Mouse (Mus musculus) forebrain, embryonic 16.5 days (tissue): ENCODE results near the gene Lyzl4. TPM values are rescaled to one million over a fixed set of nuclear protein-coding genes. Genes with fewer than 3 reads are reported as not detected.

Source experiments
- ATAC-seq: fragments of 200-750 bp; cut with Nextera tagmentation; 2 replicates; pipeline ENCODE4 v1.8.0; 2017; ENCODE audit warnings: mild to moderate bottlenecking, moderate library complexity
- H3K27ac ChIP-seq: fragments of 300-500 bp; sonication (generic); 2 replicates; pipeline ENCODE4 v1.5.1; 2014; ENCODE audit warnings: low read length, control low read depth
- H3K27me3 ChIP-seq: fragments of 300-500 bp; sonication (generic); replicated peaks from 2 replicates; pipeline ENCODE4 v1.6.1; 2014; ENCODE audit warnings: low read length; ENCODE audit not compliant: control insufficient read depth, insufficient read depth
- H3K36me3 ChIP-seq: fragments of 300-500 bp; sonication (generic); 2 replicates; pipeline ENCODE4 v1.6.1; 2014; ENCODE audit not compliant: control insufficient read depth, insufficient read depth
- H3K4me1 ChIP-seq: fragments of 300-500 bp; sonication (generic); replicated peaks from 2 replicates; pipeline ENCODE4 v1.6.1; 2014; ENCODE audit warnings: low read length; ENCODE audit not compliant: control insufficient read depth, insufficient read depth
- H3K4me2 ChIP-seq: fragments of 300-500 bp; sonication (generic); 2 replicates; pipeline ENCODE4 v1.6.1; 2014; ENCODE audit warnings: mild to moderate bottlenecking, low read length, control low read depth
- H3K4me3 ChIP-seq: fragments of 300-500 bp; sonication (generic); replicated peaks from 2 replicates; pipeline ENCODE4 v1.5.1; 2014; ENCODE audit warnings: mild to moderate bottlenecking, low read length, control low read depth
- H3K9ac ChIP-seq: fragments of 300-500 bp; sonication (generic); replicated peaks from 2 replicates; pipeline ENCODE4 v1.6.1; 2014; ENCODE audit warnings: low read depth, low read length, control low read depth
- H3K9me3 ChIP-seq: fragments of 300-500 bp; sonication (generic); 2 replicates; pipeline ENCODE4 v1.6.1; 2016; ENCODE audit warnings: low read length; ENCODE audit not compliant: control insufficient read depth
- WGBS: fragments of 180-500 bp; shearing (Covaris S2); extraction: QIAGEN DNeasy Blood & Tissue Kit; methylation state at CpG from one replicate; pipeline ENCODE4 v1.1.7; 2014; 5-methylcytosine and 5-hydroxymethylcytosine counted together
- polyA plus RNA-seq: library from polyadenylated mRNA; unstranded; fragments of >200 nt; fragmentation: Nextera tagmentation; extraction: Ambion mirVana; gene quantifications from 2 replicates; pipeline ENCODE4 v1.2.1, GENCODE M21; 2015

Gene Lyzl4
- not detected in 2 replicates for polyA plus RNA-seq

GRCm38 (mm10) chr9:121642001-121642400, at the start of gene Lyzl4:
Gene Lyzl4 (minus strand): TSS chr9:121642096.
- Histone ChIP-seq H3K4me1 (peaks cover 20% of the 10 kb centered on the region), H3K9ac (peak within 1 kb of the TSS; percentile 64), H3K27ac (no peak within 1 kb of the TSS), H3K27me3 (peaks cover 20% of the 10 kb centered on the region), H3K4me3 (peak within 1 kb of the TSS; percentile 58), H3K4me2 (peak within 1 kb of the TSS; percentile 90), H3K36me3 (no peaks in the 10 kb centered on the region), H3K9me3 (no peaks in the 10 kb centered on the region)
- WGBS, result under 1% methylated on average over 26 of the region's 26 CpGs
- peak; percentile 47 for ATAC-seq

GRCm38 (mm10) chr9:121690734-121691133, 48.8 kb upstream of the Lyzl4 start:
- no peaks in the 10 kb centered on the region for H3K27me3 ChIP-seq
- no peaks in the 10 kb centered on the region for H3K9me3 ChIP-seq
- H3K27ac ChIP-seq, result peak overlapping the region; percentile 84
- peak overlapping the region; percentile 39 for H3K4me2 ChIP-seq
- WGBS, result 71% methylated on average over 7 of the region's 7 CpGs
- H3K4me1 ChIP-seq, result peaks cover 15% of the 10 kb centered on the region
- H3K4me3 ChIP-seq, result no peak overlapping the region
- H3K36me3 ChIP-seq, result peaks cover 21% of the 10 kb centered on the region
- H3K9ac ChIP-seq, result no peak overlapping the region
- peak; percentile 37 for ATAC-seq

GRCm38 (mm10) chr9:121690200-121690651, 48.3 kb upstream of the Lyzl4 start:
- Histone ChIP-seq H3K9ac (0 out of 2 replicates have a peak overlapping the region, but pooled peaks have one; percentile 15), H3K4me2 (peak overlapping the region; percentile 39), H3K9me3 (no peaks in the 10 kb centered on the region), H3K36me3 (peaks cover 26% of the 10 kb centered on the region), H3K4me3 (peak overlapping the region; percentile 22), H3K4me1 (peaks cover 15% of the 10 kb centered on the region), H3K27me3 (no peaks in the 10 kb centered on the region), H3K27ac (peak overlapping the region; percentile 84)
- peak; percentile 95 for ATAC-seq
- 46% methylated on average over 15 of the region's 15 CpGs for WGBS

- Histone ChIP-seq H3K4me1 (peaks cover 2% of the 10 kb centered on the region), H3K9ac (no peak overlapping the region), H3K36me3 (peaks cover 29% of the 10 kb centered on the region), H3K27ac (no peak overlapping the region), H3K4me3 (no peak overlapping the region), H3K9me3 (no peaks in the 10 kb centered on the region), H3K4me2 (no peak overlapping the region), H3K27me3 (no peaks in the 10 kb centered on the region)
- ATAC-seq, result no peak
- 87% methylated on average over 7 of the region's 7 CpGs for WGBS
Observed at GRCm38 (mm10) chr9:121684702-121685101, 42.8 kb upstream of the Lyzl4 start.

- Histone ChIP-seq H3K4me3 (no peak overlapping the region), H3K27me3 (no peaks in the 10 kb centered on the region), H3K27ac (no peak overlapping the region), H3K36me3 (peaks cover 16% of the 10 kb centered on the region), H3K9me3 (no peaks in the 10 kb centered on the region), H3K4me1 (peaks cover 9% of the 10 kb centered on the region), H3K9ac (no peak overlapping the region), H3K4me2 (no peak overlapping the region)
- WGBS, result 77% methylated on average over 18 of the region's 18 CpGs
- no peak for ATAC-seq
Observed at GRCm38 (mm10) chr9:121682037-121682680, 40.3 kb upstream of the Lyzl4 start.

- H3K4me3 ChIP-seq, result no peak overlapping the region
- no peaks in the 10 kb centered on the region for H3K9me3 ChIP-seq
- no peaks in the 10 kb centered on the region for H3K27me3 ChIP-seq
- no peak for ATAC-seq
- H3K4me2 ChIP-seq, result no peak overlapping the region
- H3K27ac ChIP-seq, result no peak overlapping the region
- H3K36me3 ChIP-seq, result peaks cover 16% of the 10 kb centered on the region
- peaks cover 9% of the 10 kb centered on the region for H3K4me1 ChIP-seq
- 78% methylated on average over 8 of the region's 8 CpGs for WGBS
- H3K9ac ChIP-seq, result no peak overlapping the region
Observed at GRCm38 (mm10) chr9:121681191-121681590, 39.3 kb upstream of the Lyzl4 start.

- 15% methylated on average over 6 of the region's 6 CpGs for WGBS
- H3K4me3 ChIP-seq, result no peak overlapping the region
- H3K9me3 ChIP-seq, result no peaks in the 10 kb centered on the region
- H3K9ac ChIP-seq, result no peak overlapping the region
- ATAC-seq, result peak; percentile 67
- H3K27me3 ChIP-seq, result no peaks in the 10 kb centered on the region
- no peak overlapping the region for H3K4me2 ChIP-seq
- peaks cover 9% of the 10 kb centered on the region for H3K36me3 ChIP-seq
- no peak overlapping the region for H3K27ac ChIP-seq
- H3K4me1 ChIP-seq, result peaks cover 9% of the 10 kb centered on the region
Observed at GRCm38 (mm10) chr9:121679549-121679948, 37.7 kb upstream of the Lyzl4 start.

- H3K27me3 ChIP-seq, result no peaks in the 10 kb centered on the region
- no peaks in the 10 kb centered on the region for H3K9me3 ChIP-seq
- no peak overlapping the region for H3K4me3 ChIP-seq
- peaks cover 9% of the 10 kb centered on the region for H3K4me1 ChIP-seq
- no peaks in the 10 kb centered on the region for H3K36me3 ChIP-seq
- whole genome bisulfite sequencing, result 78% methylated on average over 8 of the region's 8 CpGs
- no peak overlapping the region for H3K4me2 ChIP-seq
- no peak overlapping the region for H3K27ac ChIP-seq
- ATAC-seq, result no peak
- H3K9ac ChIP-seq, result no peak overlapping the region
Observed at GRCm38 (mm10) chr9:121677476-121677875, 35.6 kb upstream of the Lyzl4 start.

- no peak overlapping the region for H3K27ac ChIP-seq
- peaks cover 9% of the 10 kb centered on the region for H3K4me1 ChIP-seq
- no peaks in the 10 kb centered on the region for H3K36me3 ChIP-seq
- no peak overlapping the region for H3K9ac ChIP-seq
- no peaks in the 10 kb centered on the region for H3K9me3 ChIP-seq
- ATAC-seq, result no peak
- H3K4me3 ChIP-seq, result no peak overlapping the region
- no peaks in the 10 kb centered on the region for H3K27me3 ChIP-seq
- no peak overlapping the region for H3K4me2 ChIP-seq
- 85% methylated on average over 4 of the region's 4 CpGs for WGBS
Observed at GRCm38 (mm10) chr9:121677069-121677468, 35.2 kb upstream of the Lyzl4 start.
